Mouse (Mus musculus) left cerebral cortex, postnatal 25 days (tissue): Measurements from ENCODE around the gene Itga7. TPM values are rescaled to one million over a fixed set of nuclear protein-coding genes. Genes with fewer than 3 reads are reported as not detected.

Source experiments
- DNase-seq, 2 experiments: peaks; one replicate each; pipeline ENCODE4 v3.0.0; 2022; ENCODE audit warnings: low spot score in 2 of 2, mixed read lengths in 1 of 2
- intact Hi-C: fragments of 180-260 bp; cut with DNase I; formaldehyde crosslinking; loops from one replicate; pipeline ENCODE4 v1.15.1; 2025
- total RNA-seq, 2 experiments: library from RNA; stranded (reverse); gene quantifications; 2 replicates each; pipeline ENCODE4 v1.2.3; 2021

Gene Itga7
- total RNA-seq, 2 experiments from 2014 or later = 12.4 to 15.5 TPM

DNA sequence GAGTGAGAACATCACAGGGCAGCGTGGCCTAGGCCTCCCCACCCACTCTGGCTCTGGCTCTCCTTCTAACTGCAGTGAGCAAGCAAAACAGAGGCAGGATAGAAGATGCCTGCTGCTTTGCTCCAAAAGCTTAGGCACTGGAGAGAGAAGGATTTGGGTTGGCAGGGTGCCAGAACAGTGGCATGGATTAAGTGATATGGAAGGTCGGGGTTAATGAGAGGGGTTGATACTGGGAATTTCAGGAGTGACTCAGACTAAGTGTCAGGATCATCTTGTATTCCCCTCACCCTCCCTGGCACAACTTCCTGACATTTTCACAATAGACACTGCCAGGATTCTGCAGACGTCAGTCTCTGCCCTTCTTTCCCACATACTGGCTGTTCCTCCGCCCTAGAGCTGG, 5.3 kb upstream of the Itga7 start:
- intact Hi-C loops = no loop called here
- DNase-seq = peak in 1 of 2 experiments; percentile 25

- intact Hi-C loops = no loop called here
- no peak for DNase-seq
Observed at GRCm38 (mm10) chr10:128929638-128930378, 3.8 kb upstream of the Itga7 start.

DNA sequence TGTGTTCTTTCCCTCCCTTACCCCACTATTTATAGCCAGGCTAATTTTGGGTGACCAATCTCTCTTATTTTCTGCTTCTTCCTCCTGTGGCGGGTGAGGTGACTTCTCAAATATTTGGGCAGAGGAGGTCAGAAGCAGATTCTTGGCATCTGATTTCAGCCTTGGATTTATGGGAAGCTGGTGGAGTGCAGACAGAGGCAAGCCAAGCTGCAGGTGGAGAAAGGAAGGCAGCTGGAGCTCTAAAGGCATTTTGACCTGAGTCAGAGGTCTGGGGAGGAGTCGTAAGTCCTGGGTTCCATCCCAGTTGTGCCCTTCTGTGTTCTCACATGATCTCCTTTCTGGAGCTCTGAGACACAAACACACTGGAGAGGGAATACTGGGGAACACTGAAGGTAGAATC, 2.2 kb upstream of the Itga7 start:
- intact Hi-C loops = no loop called here
- DNase-seq = no peak

DNA sequence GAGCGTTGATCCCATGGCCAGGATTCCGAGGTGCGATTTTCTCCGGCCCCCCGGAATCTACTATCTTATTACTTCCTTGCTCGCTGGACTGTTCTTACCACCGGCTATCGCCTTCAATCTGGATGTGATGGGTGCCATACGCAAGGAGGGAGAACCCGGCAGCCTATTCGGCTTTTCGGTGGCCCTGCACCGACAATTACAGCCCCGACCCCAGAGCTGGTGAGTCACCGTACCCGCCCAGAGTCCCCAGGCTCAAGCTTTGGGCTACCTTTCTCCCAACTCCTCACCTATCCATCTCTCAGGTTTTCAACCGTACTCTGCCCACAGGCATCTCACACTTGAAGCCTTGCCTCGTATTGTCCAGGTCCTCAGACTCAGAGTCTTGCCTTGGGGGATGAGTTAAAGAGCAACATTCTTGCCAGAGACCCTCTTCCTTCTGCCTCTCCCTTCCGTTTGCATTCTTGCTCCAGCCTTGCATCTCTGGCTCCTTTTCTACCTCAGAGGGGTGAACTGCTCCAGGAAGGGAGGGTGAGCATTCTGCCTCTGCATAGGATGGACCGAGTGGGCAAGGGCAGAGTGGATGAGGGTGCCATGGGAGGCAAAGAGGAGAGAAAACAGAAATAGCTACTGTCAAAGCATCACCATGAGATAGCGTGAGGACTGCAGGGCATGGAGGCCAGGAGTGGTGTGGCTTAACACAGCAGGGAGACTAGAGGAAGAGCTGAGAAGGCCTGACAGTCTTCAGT, 531 bp downstream of the Itga7 start:
- no peak for DNase-seq
- intact Hi-C loops = no loop called here

DNA sequence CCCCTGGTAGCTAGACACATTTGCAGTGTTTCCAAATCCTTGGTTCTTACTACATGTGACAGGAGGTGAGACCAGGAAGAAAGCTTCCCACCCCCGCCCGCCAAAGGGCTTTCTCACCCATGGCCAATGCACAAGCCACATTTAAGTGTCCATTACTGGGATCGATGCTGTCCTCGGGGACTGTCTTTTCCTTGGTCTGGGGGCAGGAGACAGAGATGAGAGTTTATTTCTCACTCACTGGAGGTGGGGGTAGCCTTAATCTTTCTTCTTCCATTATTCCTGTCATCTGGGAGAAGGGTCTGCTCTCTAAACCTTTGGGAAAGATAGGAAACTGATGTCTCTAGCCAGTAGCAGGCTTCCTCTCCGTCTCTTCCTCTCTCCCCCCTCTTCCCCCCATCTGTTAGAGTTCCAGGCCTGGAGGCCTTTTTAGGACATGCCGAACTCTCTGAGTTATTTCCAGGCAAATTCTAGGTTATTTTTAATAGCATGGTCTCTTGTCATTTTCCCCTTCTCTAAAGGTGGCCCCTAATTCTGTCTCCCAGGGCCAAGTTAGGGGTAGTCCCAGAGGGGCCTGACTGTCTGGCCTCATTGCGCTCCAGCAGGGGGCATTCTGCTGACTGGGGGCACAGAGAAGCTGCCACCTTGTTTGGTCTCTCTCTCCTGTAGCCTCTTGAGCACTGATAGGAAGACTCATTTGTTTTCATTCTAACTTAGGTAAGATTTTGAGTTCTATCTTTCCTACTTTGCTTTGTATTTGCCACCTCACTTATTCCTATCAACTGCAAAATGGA, 1.6 kb downstream of the Itga7 start:
- intact Hi-C loops = no loop called here
- no peak for DNase-seq

DNA sequence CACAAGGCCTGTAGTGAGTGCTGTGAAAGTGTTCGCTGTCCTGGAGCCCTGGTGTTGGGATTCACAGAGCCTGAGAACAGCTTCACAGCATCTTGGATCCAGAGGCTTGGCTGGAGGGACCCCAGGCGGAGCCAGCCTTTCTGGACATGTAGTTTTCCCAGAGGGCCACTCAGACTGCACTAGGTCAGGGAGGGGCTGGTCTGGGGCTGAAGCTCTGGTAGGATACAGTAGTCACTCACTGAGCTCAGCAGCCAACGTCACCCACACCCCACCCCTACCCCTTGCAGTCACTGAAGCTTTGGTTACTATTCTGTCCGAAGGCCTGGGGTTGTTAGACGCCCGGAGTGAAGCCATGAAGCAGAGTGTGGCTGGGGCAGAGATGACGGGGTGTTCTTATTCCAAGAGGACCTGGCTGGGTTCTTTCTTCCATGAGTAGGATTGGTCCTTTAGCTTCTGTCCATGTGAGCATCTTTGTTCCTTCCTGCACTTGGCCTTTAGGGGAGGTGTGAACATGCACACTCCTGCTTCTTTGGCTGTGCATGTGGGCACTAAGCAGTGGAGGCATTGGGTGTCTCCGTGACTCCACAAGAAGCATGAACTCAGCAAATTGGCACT, 2.3 kb downstream of the Itga7 start:
- intact Hi-C loops = no loop called here
- DNase-seq = no peak

GRCm38 (mm10) chr10:128937756-128938390, 4.3 kb downstream of the Itga7 start:
- DNase-seq = no peak
- intact Hi-C loops = no loop called here

DNA sequence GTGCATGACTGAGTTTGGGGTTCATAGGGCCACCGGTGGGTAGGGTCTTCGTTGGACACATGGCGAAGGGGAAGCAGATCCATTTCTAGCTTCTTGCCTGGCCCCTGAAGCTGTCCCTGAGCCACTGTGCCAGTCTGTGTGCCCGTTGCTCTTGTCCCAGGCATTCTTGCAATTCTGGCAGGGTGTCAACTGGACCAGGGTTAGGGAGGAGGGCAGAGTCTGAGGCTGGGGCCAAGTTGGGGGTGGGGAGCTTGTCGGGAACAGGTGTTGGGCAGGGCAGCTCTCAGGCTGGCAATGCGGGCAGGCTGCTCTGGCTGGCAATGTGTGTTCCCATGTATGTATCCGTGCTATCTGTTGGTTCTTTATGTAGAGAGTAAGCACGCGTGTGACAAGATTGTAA, 4.8 kb downstream of the Itga7 start:
- intact Hi-C loops = no loop called here
- DNase-seq = no peak

DNA sequence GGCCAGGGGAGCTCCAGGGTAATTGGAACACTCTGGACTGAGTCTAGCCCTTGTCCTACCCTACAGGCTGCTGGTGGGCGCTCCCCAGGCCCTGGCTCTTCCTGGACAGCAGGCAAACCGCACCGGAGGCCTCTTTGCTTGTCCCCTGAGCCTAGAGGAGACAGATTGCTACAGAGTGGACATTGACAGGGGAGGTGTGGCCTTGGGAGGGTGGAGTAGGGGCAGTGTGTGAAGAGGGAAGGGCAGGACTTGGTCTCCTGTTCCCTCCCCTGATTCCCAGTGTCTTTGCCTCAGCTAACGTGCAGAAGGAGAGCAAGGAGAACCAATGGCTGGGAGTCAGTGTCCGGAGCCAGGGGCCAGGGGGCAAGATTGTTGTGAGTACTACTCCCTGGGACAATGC, 5.4 kb downstream of the Itga7 start:
- DNase-seq = no peak
- intact Hi-C loops = no loop called here

- DNase-seq = no peak
- intact Hi-C loops = no loop called here
Observed at GRCm38 (mm10) chr10:128940475-128941061, 7.0 kb downstream of the Itga7 start.

DNA sequence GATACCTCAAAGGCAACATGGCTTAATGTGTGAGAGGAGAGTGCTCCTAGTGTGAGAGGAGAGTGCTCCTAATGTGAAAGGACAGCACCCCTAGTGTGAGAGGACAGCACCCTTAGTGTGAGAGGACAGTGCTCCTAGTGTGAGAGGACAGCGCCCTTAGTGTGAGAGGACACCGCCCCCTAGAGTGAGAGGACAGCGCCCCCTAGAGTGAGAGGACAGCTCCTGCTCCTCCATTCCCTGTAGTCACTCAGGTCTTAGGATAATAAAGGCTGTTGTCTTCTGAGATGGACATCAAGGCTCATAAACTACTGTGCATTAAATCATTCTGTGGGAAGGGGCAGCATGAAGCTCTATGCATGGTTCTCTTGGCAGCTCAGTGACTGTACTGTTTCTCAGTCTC, 12.1 kb downstream of the Itga7 start:
- DNase-seq = no peak
- intact Hi-C loops = no loop called here

DNA sequence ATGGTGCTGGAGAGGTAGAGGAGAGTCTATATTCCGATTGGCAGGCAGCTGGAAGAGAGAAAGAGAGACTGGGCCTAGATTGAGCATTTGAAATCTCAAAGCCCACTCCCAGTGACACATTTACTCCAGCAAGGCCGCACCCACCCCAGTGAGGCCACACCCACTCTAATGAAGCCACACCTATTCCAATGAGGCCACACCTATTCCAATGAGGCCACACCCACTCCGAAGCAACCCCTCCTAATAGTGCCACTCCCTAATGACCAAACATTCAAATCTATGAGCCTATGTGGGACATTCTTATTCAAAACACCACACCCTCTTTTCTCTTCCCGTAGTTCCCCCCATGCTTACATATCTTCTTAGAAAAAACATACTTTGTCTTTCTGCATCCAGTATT, 13.9 kb downstream of the Itga7 start:
- intact Hi-C loops = no loop called here
- no peak for DNase-seq

GRCm38 (mm10) chr10:128950208-128950887, 16.7 kb downstream of the Itga7 start:
- DNase-seq = peak in 1 of 2 experiments; percentile 33
- intact Hi-C loops = no loop called here

GRCm38 (mm10) chr10:128958340-128958739, 24.7 kb downstream of the Itga7 start:
- intact Hi-C loops = no loop called here
- no peak for DNase-seq

- intact Hi-C loops = no loop called here
- DNase-seq = no peak
Observed at GRCm38 (mm10) chr10:128960142-128960541, 26.5 kb downstream of the Itga7 start.

DNA sequence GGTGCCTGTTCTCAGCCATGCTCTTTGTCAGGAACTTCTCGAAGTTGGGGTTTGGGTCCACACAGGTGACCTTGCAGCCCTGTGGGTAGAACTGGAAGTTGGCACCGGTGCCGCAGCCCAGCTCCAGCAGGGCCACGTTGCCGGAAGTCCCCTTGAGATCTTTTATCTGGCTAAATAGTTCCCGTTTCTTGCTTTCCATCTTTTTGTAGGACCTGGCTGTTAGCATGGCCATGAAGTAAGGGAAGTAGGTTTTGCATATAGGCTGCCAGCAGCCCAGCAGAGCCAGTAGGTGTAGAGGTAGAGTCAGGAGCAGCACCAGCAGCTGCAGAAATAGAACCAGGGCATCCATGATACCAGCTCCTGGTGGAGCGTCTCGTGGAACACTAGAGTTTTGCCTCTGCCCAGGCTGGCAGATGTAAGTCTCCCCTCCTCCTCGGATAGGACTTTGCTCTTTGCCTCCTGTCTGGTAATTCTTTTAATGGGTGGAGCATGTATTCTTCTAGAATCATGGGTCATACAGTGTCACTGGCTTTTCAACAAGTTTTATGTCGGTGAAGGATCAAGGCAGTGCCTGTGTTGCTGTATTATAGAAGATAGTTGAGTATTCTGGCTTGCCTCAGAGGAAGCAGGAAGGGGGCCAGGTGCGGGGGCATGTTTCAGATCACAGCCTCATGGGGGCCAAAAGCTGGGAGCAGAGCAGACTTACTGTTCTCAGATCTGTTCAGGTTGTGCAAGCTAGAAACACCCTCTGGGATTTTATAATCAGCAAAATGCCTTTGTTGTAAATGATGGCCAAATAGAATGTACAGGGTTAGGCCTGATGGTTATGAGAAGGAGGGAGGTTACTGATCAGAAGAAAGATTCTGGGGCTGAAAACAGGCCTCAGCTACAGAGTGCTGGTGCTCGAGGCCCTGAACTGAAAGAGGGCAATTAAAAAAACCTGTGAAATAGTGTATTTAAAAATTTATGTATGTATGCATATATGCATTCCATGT, 27.3 kb downstream of the Itga7 start, which contains the start of gene Mettl7b:
Gene Mettl7b, minus strand, starts transcription at position 399 of the 995 bp plus-strand sequence.
- intact Hi-C loops = no loop called here
- DNase-seq = no peak

GRCm38 (mm10) chr10:128964961-128965360, 31.3 kb downstream of the Itga7 start:
- DNase-seq = no peak
- intact Hi-C loops = no loop called here
